Mouse (Mus musculus) cerebellum, adult 11-12 months (tissue): ENCODE results near the gene Gm10310.
"Not testable (repeated sequence)": the region's sequence is repeated elsewhere in the genome, so short reads cannot be mapped to it uniquely, and the experiment has no call there.

Experiments used
- DNase-seq: peaks from one replicate; pipeline ENCODE4 v3.0.0; 2022

Gm10310 gene

GRCm38 (mm10) chr10:129984962-129985361, at the start of gene Gm10310:
TSS of gene Gm10310 (minus strand) at chr10:129985062.
- not testable (repeated sequence) for DNase-seq

GRCm38 (mm10) chr10:130030048-130030447, 45.2 kb upstream of the Gm10310 start, which contains the start of gene Olfr821:
TSS of gene Olfr821 (plus strand) at chr10:130030348.
- DNase-seq, result no peak

GRCm38 (mm10) chr10:130012321-130012720, 27.5 kb upstream of the Gm10310 start, which contains the start of gene Olfr820:
TSS of gene Olfr820 (plus strand) at chr10:130012621.
- no peak for DNase-seq

- not testable (repeated sequence) for DNase-seq
Measured at GRCm38 (mm10) chr10:130005366-130005765, 20.5 kb upstream of the Gm10310 start.

GRCm38 (mm10) chr10:130004104-130004503, 19.2 kb upstream of the Gm10310 start:
- not testable (repeated sequence) for DNase-seq

- DNase-seq, result not testable (repeated sequence)
Measured at GRCm38 (mm10) chr10:129981867-129982266, 3.0 kb downstream of the Gm10310 start.

- not testable (repeated sequence) for DNase-seq
Measured at GRCm38 (mm10) chr10:129976040-129976439, 8.8 kb downstream of the Gm10310 start, which contains the start of gene Olfr247. TSS of gene Olfr247 (minus strand) at chr10:129976140.

- not testable (repeated sequence) for DNase-seq
Measured at GRCm38 (mm10) chr10:129972994-129973393, 11.9 kb downstream of the Gm10310 start.

GRCm38 (mm10) chr10:129967166-129967565, 17.7 kb downstream of the Gm10310 start, which contains the start of gene Olfr819:
TSS of gene Olfr819 (minus strand) at chr10:129967266.
- DNase-seq, result not testable (repeated sequence)

- not testable (repeated sequence) for DNase-seq
Measured at GRCm38 (mm10) chr10:129966232-129966631, 18.6 kb downstream of the Gm10310 start.

GRCm38 (mm10) chr10:129949000-129949399, 35.9 kb downstream of the Gm10310 start, which contains the start of gene Olfr818:
TSS of gene Olfr818 (minus strand) at chr10:129949100.
- no peak for DNase-seq
